Mouse (Mus musculus) testis, adult 2 months (tissue): Measurements from ENCODE around the gene Skap1.

Experiments used
- CTCF ChIP-seq: fragments of 200-500 bp; IDR thresholded peaks from 2 replicates; pipeline ENCODE4 v1.5.1; 2012; ENCODE audit warnings: low read depth, mild to moderate bottlenecking, inconsistent platforms, low read length, moderate library complexity; ENCODE audit not compliant: control insufficient read depth, insufficient read depth, insufficient replicate concordance
- POLR2A ChIP-seq: fragments of 200-500 bp; IDR thresholded peaks from 2 replicates; pipeline ENCODE4 v1.6.1; 2012; ENCODE audit warnings: low read depth, mild to moderate bottlenecking, inconsistent platforms, low read length, moderate library complexity; ENCODE audit not compliant: control insufficient read depth

GRCm38 (mm10) chr11:96694774-96695173 is 230.4 kb downstream of the Skap1 start:
- TF ChIP-seq CTCF (no peak), POLR2A (no peak)
